Mouse (Mus musculus): ENCODE data around the gene Hist1h3f. TPM values are rescaled to one million over a fixed set of nuclear protein-coding genes. Genes with fewer than 3 reads are reported as not detected.
"Not testable (repeated sequence)": the region's sequence is repeated elsewhere in the genome, so short reads cannot be mapped to it uniquely, and the experiment has no call there.

The Hist1h3f gene
- polyA plus RNA-seq, 1 experiment from 2014 or later: 0.25 TPM

DNA sequence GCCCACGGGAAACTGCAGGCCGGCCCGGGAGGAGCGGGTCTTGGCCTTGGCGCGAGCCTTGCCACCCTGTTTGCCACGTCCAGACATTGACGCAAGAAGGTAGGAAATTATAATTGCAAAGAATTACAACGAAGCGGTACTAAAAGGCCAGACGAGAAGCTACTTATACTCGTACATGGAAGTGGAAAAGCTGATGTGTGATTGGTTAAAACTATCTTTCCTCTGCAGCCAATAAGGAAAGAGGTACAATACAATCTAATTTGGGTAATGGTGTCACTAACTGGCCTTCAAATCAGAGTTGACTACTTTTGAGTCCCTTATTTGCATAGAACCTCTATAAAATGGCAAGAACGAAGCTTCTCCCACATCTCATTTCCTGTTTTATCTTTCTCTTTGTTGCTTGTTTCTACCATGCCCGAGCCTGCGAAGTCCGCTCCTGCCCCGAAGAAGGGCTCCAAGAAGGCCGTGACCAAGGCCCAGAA, 27.2 kb downstream of the Hist1h3f start, which contains the start of the genes Hist1h2ae and Hist1h2bg:
Gene Hist1h2ae, minus strand, starts transcription at position 199 of the 482 bp plus-strand sequence.
Gene Hist1h2bg, plus strand, starts transcription at position 375 of the 482 bp plus-strand sequence.
- Histone ChIP-seq H3K4me2 (peak within 1 kb of the TSS; percentile 73), H3K9me3 (replicated peaks) (no peaks in the 10 kb centered on the region), H3K4me3 (peak within 1 kb of the TSS; percentile 54), H3K27ac (peak within 1 kb of the TSS; percentile 97), H3K36me3 (no peaks in the 10 kb centered on the region), H3K4me1 (replicated peaks) (peaks cover 28% of the 10 kb centered on the region), H3K9ac (peak within 1 kb of the TSS; percentile 58), H3K27me3 (no peaks in the 10 kb centered on the region)
- peak; percentile 86 for ATAC-seq (replicated peaks; ENCODE audit: insufficient number of reproducible peaks, insufficient read depth, low FRiP score, low read depth)
- under 1% methylated on average over 18 of the region's 18 CpGs for WGBS

- Histone ChIP-seq H3K4me1 (replicated peaks) (peaks cover 34% of the 10 kb centered on the region), H3K4me2 (peak overlapping the region; percentile 73), H3K4me3 (peak overlapping the region; percentile 54), H3K9ac (peak overlapping the region; percentile 58), H3K27ac (peak overlapping the region; percentile 97)
- H3K27me3 ChIP-seq; H3K36me3 ChIP-seq; ATAC-seq (replicated peaks; ENCODE audit: insufficient number of reproducible peaks, insufficient read depth, low FRiP score, low read depth); H3K9me3 ChIP-seq (replicated peaks): not testable (repeated sequence)
- WGBS: under 1% methylated on average over 17 of the region's 34 CpGs
These were observed 27.8 kb downstream of the Hist1h3f start for GRCm38 (mm10) chr13:23571504-23572217.

- Histone ChIP-seq H3K27ac (peak overlapping the region; percentile 97), H3K4me1 (replicated peaks) (peaks cover 39% of the 10 kb centered on the region), H3K4me3 (peak overlapping the region; percentile 54), H3K9ac (peak overlapping the region; percentile 58), H3K4me2 (peak overlapping the region; percentile 73), H3K9me3 (replicated peaks) (no peaks in the 10 kb centered on the region), H3K36me3 (no peaks in the 10 kb centered on the region), H3K27me3 (no peaks in the 10 kb centered on the region)
- WGBS: 41% methylated on average over 2 of the region's 2 CpGs
- no peak for ATAC-seq (replicated peaks; ENCODE audit: insufficient number of reproducible peaks, insufficient read depth, low FRiP score, low read depth)
These were observed 28.6 kb downstream of the Hist1h3f start for GRCm38 (mm10) chr13:23572218-23573033.

DNA sequence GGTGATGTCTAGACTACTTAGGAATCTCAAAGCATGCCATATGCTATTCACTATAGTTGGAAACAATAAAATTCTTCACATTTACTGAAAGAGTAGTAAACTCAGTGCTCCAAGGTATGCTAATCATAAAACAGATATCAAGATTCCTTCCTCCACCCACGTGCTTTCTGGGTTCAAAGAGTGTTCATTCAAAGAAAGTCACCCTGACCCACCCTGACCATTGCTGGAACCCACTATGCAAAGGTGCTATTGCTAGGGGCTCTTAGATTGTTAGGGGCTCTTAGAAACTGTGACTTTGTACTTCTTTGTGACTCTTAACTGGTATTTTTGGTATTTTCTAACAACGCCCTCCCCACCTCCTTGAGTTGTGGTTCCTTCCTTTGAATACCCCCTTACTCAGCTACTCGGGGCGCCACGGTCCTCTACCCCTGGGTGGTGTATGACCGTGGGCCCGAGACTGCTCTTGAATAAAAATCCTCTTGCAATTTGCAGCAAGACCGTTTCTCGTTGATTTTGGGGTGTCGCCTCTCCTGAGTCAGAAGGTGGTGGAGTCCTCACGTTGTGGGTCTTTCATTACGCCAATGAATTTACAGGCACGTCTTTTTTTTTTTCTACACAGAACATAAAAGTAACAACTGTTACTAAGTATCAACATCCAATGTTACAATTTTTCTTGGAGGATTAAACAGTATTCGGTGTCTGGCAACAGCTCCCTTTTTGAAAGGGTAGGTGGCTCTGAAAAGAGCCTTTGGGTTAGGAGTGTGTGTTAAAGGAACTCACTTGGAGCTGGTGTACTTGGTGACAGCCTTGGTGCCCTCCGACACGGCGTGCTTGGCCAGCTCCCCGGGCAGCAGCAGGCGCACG, 29.4 kb downstream of the Hist1h3f start:
- not testable (repeated sequence) for H3K27me3 ChIP-seq; H3K36me3 ChIP-seq; ATAC-seq (replicated peaks; ENCODE audit: insufficient number of reproducible peaks, insufficient read depth, low FRiP score, low read depth); H3K9me3 ChIP-seq (replicated peaks)
- H3K4me3 ChIP-seq: peak overlapping the region; percentile 54
- peaks cover 39% of the 10 kb centered on the region for H3K4me1 ChIP-seq (replicated peaks)
- 13% methylated on average over 20 of the region's 20 CpGs for WGBS
- peak overlapping the region; percentile 97 for H3K27ac ChIP-seq
- H3K9ac ChIP-seq: peak overlapping the region; percentile 58
- H3K4me2 ChIP-seq: peak overlapping the region; percentile 73

GRCm38 (mm10) chr13:23573898-23574524, 30.2 kb downstream of the Hist1h3f start, which contains the start of the genes Hist1h2bf and Hist1h2ad:
Gene Hist1h2bf (minus strand): TSS chr13:23574196.
Gene Hist1h2ad (plus strand): TSS chr13:23574381.
- H3K27ac ChIP-seq: peak within 1 kb of the TSS; percentile 97
- peak within 1 kb of the TSS; percentile 58 for H3K9ac ChIP-seq
- H3K4me1 ChIP-seq (replicated peaks): peaks cover 39% of the 10 kb centered on the region
- H3K4me3 ChIP-seq: peak within 1 kb of the TSS; percentile 54
- H3K4me2 ChIP-seq: peak within 1 kb of the TSS; percentile 73
- not testable (repeated sequence) for H3K36me3 ChIP-seq; H3K27me3 ChIP-seq; H3K9me3 ChIP-seq (replicated peaks)
- ATAC-seq (replicated peaks; ENCODE audit: insufficient number of reproducible peaks, insufficient read depth, low FRiP score, low read depth): peak; percentile 86
- WGBS: under 1% methylated on average over 36 of the region's 42 CpGs

DNA sequence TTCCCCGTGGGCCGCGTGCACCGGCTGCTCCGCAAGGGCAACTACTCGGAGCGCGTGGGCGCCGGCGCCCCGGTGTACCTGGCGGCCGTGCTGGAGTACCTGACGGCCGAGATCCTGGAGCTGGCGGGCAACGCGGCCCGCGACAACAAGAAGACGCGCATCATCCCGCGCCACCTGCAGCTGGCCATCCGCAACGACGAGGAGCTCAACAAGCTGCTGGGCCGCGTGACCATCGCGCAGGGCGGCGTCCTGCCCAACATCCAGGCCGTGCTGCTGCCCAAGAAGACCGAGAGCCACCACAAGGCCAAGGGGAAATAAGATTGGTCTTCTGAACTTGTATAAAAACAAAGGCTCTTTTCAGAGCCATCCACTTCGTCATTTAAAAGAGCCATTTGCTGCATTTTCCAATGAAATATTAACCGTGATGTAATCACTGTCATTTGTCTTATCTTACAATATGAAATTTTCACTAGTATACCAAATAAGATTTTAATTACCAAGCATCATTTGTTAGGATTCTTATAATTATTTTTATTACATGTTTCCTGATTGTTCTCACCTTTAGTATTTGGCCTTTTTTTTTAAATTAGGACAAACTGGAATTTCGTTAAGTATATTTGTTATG, 30.8 kb downstream of the Hist1h3f start:
- H3K9me3 ChIP-seq (replicated peaks); H3K27me3 ChIP-seq; H3K36me3 ChIP-seq; H3K9ac ChIP-seq; ATAC-seq (replicated peaks; ENCODE audit: insufficient number of reproducible peaks, insufficient read depth, low FRiP score, low read depth): not testable (repeated sequence)
- H3K27ac ChIP-seq: peak overlapping the region; percentile 97
- H3K4me3 ChIP-seq: peak overlapping the region; percentile 54
- WGBS: 1% methylated on average over 14 of the region's 39 CpGs
- peaks cover 38% of the 10 kb centered on the region for H3K4me1 ChIP-seq (replicated peaks)
- H3K4me2 ChIP-seq: peak overlapping the region; percentile 73

GRCm38 (mm10) chr13:23575271-23575851, 31.5 kb downstream of the Hist1h3f start, which contains the start of gene Hist1h3d:
Gene Hist1h3d (plus strand): TSS chr13:23575763.
- peak within 1 kb of the TSS; percentile 47 for H3K4me3 ChIP-seq
- H3K9me3 ChIP-seq (replicated peaks): no peaks in the 10 kb centered on the region
- H3K36me3 ChIP-seq: no peaks in the 10 kb centered on the region
- H3K4me2 ChIP-seq: peak within 1 kb of the TSS; percentile 73
- peak; percentile 53; the same call in 1 of the 2 replicates for ATAC-seq (replicated peaks; ENCODE audit: insufficient number of reproducible peaks, insufficient read depth, low FRiP score, low read depth)
- no peaks in the 10 kb centered on the region for H3K27me3 ChIP-seq
- H3K4me1 ChIP-seq (replicated peaks): peaks cover 33% of the 10 kb centered on the region
- 1% methylated on average over 18 of the region's 18 CpGs for WGBS
- peak within 1 kb of the TSS; percentile 79 for H3K27ac ChIP-seq
- peak within 1 kb of the TSS; percentile 61 for H3K9ac ChIP-seq

- not testable (repeated sequence) for H3K27me3 ChIP-seq; H3K9me3 ChIP-seq (replicated peaks); ATAC-seq (replicated peaks; ENCODE audit: insufficient number of reproducible peaks, insufficient read depth, low FRiP score, low read depth); H3K36me3 ChIP-seq
- H3K4me2 ChIP-seq: peak overlapping the region; percentile 73
- H3K4me3 ChIP-seq: peak overlapping the region; percentile 47
- H3K4me1 ChIP-seq (replicated peaks): peaks cover 35% of the 10 kb centered on the region
- WGBS: 2% methylated on average over 11 of the region's 40 CpGs
- H3K27ac ChIP-seq: peak overlapping the region; percentile 77
- peak overlapping the region; percentile 61 for H3K9ac ChIP-seq
These were observed 32.0 kb downstream of the Hist1h3f start for GRCm38 (mm10) chr13:23575864-23576313.

DNA sequence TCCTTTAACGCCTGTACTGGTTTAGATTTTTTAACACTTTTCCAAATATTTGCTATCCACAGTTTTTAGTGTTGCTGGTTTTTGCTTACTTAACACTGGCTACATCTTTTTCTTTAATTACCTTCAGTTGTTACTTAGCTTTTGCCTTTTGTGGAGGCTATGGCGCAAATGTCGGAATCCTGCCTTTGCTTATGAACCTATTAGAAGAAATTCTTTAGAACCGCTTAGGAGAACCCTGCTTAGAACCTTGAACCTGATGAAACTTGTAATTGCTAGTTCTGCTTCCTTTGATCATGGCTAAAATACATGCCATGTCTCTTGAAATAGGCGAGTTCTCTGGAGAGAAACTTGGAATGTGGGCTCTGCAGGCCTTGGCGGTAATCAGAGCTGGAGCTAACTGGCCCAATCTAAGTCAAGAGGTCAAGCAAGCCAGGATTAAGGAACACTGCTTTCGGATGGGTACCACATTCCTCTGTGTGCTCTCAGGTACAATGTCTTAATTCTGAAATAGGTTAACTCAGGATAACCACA, 32.6 kb downstream of the Hist1h3f start:
- Histone ChIP-seq H3K9ac (peak overlapping the region; percentile 61), H3K36me3 (no peaks in the 10 kb centered on the region), H3K27me3 (no peaks in the 10 kb centered on the region), H3K27ac (peak overlapping the region; percentile 77), H3K4me1 (replicated peaks) (peaks cover 38% of the 10 kb centered on the region), H3K4me2 (peak overlapping the region; percentile 73), H3K4me3 (peak overlapping the region; percentile 47), H3K9me3 (replicated peaks) (no peaks in the 10 kb centered on the region)
- WGBS: 22% methylated on average over 7 of the region's 7 CpGs
- ATAC-seq (replicated peaks; ENCODE audit: insufficient number of reproducible peaks, insufficient read depth, low FRiP score, low read depth): no peak
